Mouse (Mus musculus) hindbrain, embryonic 13.5 days (tissue): ENCODE data around the gene Asb16. TPM values are rescaled to one million over a fixed set of nuclear protein-coding genes. Genes with fewer than 3 reads are reported as not detected.

Experiments
- ATAC-seq: fragments of 200-750 bp; cut with Nextera tagmentation; 2 replicates; pipeline ENCODE4 v1.8.0; 2017; ENCODE audit warnings: moderate TSS enrichment; ENCODE audit not compliant: low FRiP score
- H3K27ac ChIP-seq: fragments of 300-500 bp; sonication (generic); 2 replicates; pipeline ENCODE4 v1.5.1; 2015; ENCODE audit warnings: inconsistent platforms, mild to moderate bottlenecking, moderate library complexity
- H3K27me3 ChIP-seq: fragments of 300-500 bp; sonication (generic); 2 replicates; pipeline ENCODE4 v1.6.1; 2015; ENCODE audit warnings: mild to moderate bottlenecking, inconsistent platforms
- H3K36me3 ChIP-seq: fragments of 300-500 bp; sonication (generic); 2 replicates; pipeline ENCODE4 v1.6.1; 2015; ENCODE audit warnings: mild to moderate bottlenecking, inconsistent platforms
- H3K4me1 ChIP-seq: fragments of 300-500 bp; sonication (generic); replicated peaks from 2 replicates; pipeline ENCODE4 v1.6.1; 2015; ENCODE audit warnings: inconsistent platforms
- H3K4me2 ChIP-seq: fragments of 300-500 bp; sonication (generic); 2 replicates; pipeline ENCODE4 v1.6.1; 2015; ENCODE audit warnings: inconsistent platforms, mild to moderate bottlenecking, moderate library complexity
- H3K4me3 ChIP-seq: fragments of 300-500 bp; sonication (generic); 2 replicates; pipeline ENCODE4 v1.5.1; 2015; ENCODE audit warnings: mild to moderate bottlenecking, inconsistent platforms
- H3K9ac ChIP-seq: fragments of 300-500 bp; sonication (generic); 2 replicates; pipeline ENCODE4 v1.6.1; 2015; ENCODE audit warnings: mild to moderate bottlenecking, inconsistent platforms
- H3K9me3 ChIP-seq: fragments of 300-500 bp; sonication (generic); 2 replicates; pipeline ENCODE4 v1.6.1; 2016; ENCODE audit warnings: inconsistent platforms
- WGBS: fragments of 180-500 bp; shearing (Covaris S2); methylation state at CpG from one replicate; pipeline ENCODE4 v1.1.7; 2015; 5-methylcytosine and 5-hydroxymethylcytosine counted together
- polyA plus RNA-seq: library from polyadenylated mRNA; unstranded; fragments of >200 nt; fragmentation: Nextera tagmentation; extraction: Ambion mirVana; gene quantifications from 2 replicates; pipeline ENCODE4 v1.2.1, GENCODE M21; 2015

Asb16 gene
- not detected in 2 replicates for polyA plus RNA-seq

DNA sequence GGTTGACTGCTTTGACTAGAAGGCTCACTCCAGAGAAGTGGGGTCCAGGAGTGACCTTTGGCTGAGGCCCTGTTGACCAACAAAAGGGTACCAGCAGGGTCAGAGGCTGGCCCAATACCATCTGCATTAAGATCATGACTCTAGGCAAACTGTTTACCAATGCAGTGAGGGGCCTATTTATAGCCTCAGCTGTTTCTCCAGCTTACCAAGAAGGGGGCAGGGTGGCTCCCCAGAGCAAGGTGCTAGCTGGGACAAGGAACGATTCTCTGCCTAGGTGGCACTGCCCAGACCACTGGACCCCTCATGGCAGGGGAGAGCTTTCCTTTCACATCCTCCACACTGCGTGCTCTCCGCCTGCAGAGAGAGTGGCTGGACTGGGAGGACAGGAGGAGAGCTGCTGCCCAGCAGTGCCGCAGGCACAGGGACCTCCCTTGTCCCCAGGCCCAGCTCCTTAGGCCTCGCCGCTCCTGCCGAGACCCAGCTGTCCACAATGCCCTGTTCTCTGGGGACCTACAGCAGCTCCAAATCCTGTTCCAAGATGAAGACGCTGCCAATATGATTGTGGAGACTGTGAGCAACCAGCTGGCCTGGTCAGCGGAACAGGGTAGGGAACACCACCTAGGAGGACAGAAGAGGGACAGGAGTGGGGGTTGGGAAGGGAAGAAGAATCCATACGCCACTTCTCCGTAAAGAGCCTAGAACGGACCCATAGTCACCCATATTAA is at the start of gene Asb16:
Gene Asb16, plus strand, starts transcription at position 224 of the 725 bp plus-strand sequence.
- no peaks in the 10 kb centered on the region for H3K9me3 ChIP-seq
- ATAC-seq = no peak
- no peaks in the 10 kb centered on the region for H3K36me3 ChIP-seq
- 0 out of 2 replicates have a peak within 1 kb of the TSS, but pooled peaks have one; percentile 9 for H3K9ac ChIP-seq
- 81% methylated on average over 12 of the region's 12 CpGs for WGBS
- no peak within 1 kb of the TSS for H3K4me3 ChIP-seq
- H3K27ac ChIP-seq = no peak within 1 kb of the TSS
- no peak within 1 kb of the TSS for H3K4me2 ChIP-seq
- no peaks in the 10 kb centered on the region for H3K27me3 ChIP-seq
- peaks cover 7% of the 10 kb centered on the region for H3K4me1 ChIP-seq

DNA sequence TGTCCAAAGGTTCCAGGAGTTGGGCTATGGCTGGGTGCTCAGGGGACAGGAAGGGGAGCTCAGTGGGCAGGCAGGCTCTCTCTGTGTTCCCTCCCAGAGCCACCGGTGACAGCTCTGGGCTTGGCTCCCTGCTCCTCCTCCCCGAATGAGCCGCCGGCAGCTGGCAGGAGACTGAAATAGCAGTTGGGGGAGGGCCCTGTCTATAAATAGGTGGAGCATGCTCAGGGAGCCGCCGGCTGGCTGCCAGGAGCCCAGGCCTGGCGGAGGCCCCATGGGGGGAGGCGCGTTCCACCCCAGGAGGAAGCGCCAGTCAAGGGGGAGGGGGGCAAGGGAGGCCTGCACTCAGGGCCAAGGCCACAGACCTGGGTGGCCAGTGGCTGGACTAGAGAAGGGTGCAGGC is 49.8 kb upstream of the Asb16 start:
- 1% methylated on average over 10 of the region's 10 CpGs for WGBS
- H3K27me3 ChIP-seq = no peaks in the 10 kb centered on the region
- H3K36me3 ChIP-seq = peaks cover 50% of the 10 kb centered on the region
- H3K4me3 ChIP-seq = peak overlapping the region; percentile 27
- H3K27ac ChIP-seq = peak overlapping the region; percentile 89
- peak; percentile 75 for ATAC-seq
- peaks cover 90% of the 10 kb centered on the region for H3K4me1 ChIP-seq
- no peaks in the 10 kb centered on the region for H3K9me3 ChIP-seq
- H3K9ac ChIP-seq = peak overlapping the region; percentile 67
- peak overlapping the region; percentile 53 for H3K4me2 ChIP-seq

DNA sequence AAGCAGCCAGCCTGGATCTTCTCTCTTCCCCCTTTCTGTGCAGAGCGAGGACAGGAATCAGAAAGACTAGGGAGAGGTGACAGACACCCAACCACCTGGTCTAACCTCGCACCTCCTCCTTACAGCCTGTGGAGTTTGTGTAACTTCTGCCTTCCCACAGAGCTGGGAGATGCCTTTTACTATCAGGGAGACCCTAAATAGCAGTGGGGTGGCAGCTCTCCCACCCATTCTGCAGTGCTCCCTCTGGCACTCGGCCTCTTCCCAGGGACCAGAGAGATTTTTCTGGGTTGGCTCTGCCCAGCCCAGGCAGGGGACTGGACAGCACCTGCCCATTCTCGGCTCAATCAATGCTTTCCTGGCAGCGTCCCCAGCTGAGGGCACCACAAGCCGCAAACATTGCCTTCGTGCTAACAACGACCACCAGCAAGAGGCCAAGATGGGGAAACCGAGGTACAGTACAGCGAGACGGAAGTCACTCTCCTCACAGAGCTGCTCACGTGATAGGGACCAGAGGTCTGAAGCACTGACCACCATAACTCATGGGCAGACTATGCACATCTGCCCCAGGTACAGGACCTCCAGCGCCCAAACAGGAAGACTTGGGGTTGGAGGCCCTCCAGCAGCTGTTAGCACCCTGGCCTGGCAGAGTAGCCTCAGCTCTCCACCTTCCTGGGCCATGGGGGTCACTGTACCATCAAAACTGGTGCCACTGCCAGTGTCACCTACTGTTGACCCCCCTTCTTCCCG is 49.1 kb upstream of the Asb16 start:
- ATAC-seq = no peak
- Histone ChIP-seq H3K36me3 (peaks cover 55% of the 10 kb centered on the region), H3K9ac (peak overlapping the region; percentile 67), H3K4me3 (no peak overlapping the region; the same call in 1 of the 2 replicates), H3K27me3 (no peaks in the 10 kb centered on the region), H3K4me2 (peak overlapping the region; percentile 53), H3K9me3 (no peaks in the 10 kb centered on the region), H3K4me1 (peaks cover 90% of the 10 kb centered on the region), H3K27ac (peak overlapping the region; percentile 89)
- WGBS = 69% methylated on average over 14 of the region's 14 CpGs

DNA sequence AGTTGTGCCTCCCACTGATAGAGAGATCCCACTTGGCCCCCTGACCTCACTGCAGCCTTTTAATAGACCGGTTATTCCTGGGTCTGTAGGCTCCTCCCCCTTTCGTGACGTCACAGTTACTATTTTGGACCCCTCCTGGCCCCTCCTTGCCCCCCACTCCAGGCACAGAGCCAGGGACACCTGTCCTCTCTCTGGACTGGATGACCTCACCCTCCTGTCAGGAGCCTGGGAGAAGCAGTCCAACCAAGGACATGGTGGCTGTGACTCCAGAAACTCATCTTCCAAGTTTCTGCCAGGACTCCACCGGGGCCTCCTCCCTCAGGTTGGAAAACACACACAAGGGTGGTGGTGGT is 48.6 kb upstream of the Asb16 start:
- Histone ChIP-seq H3K9ac (no peak overlapping the region; the same call in 1 of the 2 replicates), H3K4me1 (peaks cover 90% of the 10 kb centered on the region), H3K27ac (peak overlapping the region; percentile 89), H3K4me2 (no peak overlapping the region), H3K36me3 (peaks cover 55% of the 10 kb centered on the region), H3K9me3 (no peaks in the 10 kb centered on the region), H3K27me3 (no peaks in the 10 kb centered on the region), H3K4me3 (no peak overlapping the region)
- 75% methylated on average over 4 of the region's 4 CpGs for WGBS
- no peak for ATAC-seq

DNA sequence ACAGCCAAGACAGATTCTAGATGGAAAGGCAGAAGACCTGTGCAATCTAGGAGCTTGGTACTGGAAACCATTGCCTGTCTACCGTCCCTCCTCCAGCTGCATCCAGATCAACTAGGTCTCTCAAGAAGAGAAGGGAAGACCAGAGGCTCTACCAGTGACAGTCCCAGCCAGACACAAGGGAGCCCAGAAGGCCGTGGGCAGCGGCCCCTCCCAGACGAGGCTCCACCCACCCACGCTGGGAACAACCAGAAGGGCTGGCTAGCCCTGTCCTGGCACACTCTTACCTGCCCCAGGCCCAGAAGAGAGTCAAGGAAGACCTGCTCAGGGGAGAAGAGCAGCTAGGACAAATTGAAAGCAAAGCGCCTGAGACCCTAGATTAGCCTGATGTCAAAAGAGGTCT is 48.1 kb upstream of the Asb16 start:
- Histone ChIP-seq H3K4me1 (peaks cover 90% of the 10 kb centered on the region), H3K4me3 (no peak overlapping the region), H3K36me3 (peaks cover 55% of the 10 kb centered on the region), H3K9ac (0 out of 2 replicates have a peak overlapping the region, but pooled peaks have one; percentile 1), H3K27me3 (no peaks in the 10 kb centered on the region), H3K9me3 (no peaks in the 10 kb centered on the region), H3K27ac (peak overlapping the region; percentile 30; the same call in 1 of the 2 replicates), H3K4me2 (no peak overlapping the region)
- no peak for ATAC-seq
- 72% methylated on average over 6 of the region's 6 CpGs for WGBS

DNA sequence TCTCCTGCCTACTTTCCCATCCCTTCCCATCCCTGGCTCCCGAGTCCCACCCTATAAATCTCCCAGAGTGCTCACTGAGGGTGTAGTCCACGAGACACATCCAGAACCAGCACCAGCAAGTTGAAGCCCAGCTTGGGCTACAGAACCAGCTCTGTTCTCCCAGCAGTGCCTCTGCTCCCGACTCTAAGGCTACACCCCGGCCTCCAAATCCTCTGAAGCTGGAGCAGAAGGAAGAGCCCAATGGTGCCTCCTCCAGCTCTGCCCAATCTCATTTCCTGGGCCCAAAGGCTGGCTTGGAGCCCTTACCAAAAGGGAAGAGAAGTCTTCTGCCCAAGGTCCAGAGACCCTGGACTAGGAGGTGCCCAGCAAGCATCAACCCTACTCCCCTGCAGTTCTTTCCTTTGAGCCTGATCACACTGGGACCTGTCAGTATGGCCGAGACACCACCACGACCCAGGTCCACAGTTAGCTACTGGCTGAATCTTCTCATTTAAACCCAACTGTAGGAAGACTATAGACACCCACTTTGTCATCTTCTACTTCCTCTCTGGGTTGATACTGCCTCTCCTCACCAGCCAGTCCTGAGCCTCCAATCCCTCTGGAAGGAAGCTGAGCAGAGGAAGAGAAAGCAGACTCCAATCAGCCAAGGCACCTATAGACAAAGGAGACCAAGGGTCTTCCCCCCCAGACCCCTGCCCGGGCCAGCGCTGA is 47.1 kb upstream of the Asb16 start:
- Histone ChIP-seq H3K4me1 (peaks cover 90% of the 10 kb centered on the region), H3K4me2 (no peak overlapping the region), H3K27ac (no peak overlapping the region), H3K27me3 (no peaks in the 10 kb centered on the region), H3K9me3 (no peaks in the 10 kb centered on the region), H3K9ac (peak overlapping the region; percentile 5; the same call in 1 of the 2 replicates), H3K4me3 (no peak overlapping the region), H3K36me3 (peaks cover 55% of the 10 kb centered on the region)
- ATAC-seq = no peak
- WGBS = 83% methylated on average over 8 of the region's 8 CpGs

DNA sequence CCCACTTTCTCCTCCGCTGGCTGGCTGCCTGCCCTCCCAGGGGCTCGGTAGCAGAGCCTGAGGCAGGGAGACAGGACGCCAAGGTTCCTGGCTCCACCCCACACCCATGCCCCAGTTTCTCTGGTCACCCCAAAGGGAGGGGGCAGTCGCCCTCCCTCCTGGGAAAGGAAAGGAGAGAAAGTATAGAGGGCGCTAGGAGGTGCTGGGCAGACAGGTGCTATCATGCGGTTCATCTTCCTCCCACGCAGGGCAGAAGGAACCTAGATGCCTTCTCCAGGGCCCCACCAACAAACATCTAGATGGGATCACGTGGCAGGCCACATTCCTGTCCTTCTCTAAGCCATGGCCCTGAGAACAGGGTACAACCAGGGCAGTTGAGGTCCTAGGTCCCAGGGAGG is 46.6 kb upstream of the Asb16 start:
- Histone ChIP-seq H3K27ac (no peak overlapping the region), H3K4me2 (no peak overlapping the region), H3K9me3 (no peaks in the 10 kb centered on the region), H3K4me3 (no peak overlapping the region), H3K36me3 (peaks cover 54% of the 10 kb centered on the region), H3K27me3 (no peaks in the 10 kb centered on the region), H3K4me1 (peaks cover 90% of the 10 kb centered on the region), H3K9ac (peak overlapping the region; percentile 5; the same call in 1 of the 2 replicates)
- no peak for ATAC-seq
- 73% methylated on average over 8 of the region's 8 CpGs for WGBS

DNA sequence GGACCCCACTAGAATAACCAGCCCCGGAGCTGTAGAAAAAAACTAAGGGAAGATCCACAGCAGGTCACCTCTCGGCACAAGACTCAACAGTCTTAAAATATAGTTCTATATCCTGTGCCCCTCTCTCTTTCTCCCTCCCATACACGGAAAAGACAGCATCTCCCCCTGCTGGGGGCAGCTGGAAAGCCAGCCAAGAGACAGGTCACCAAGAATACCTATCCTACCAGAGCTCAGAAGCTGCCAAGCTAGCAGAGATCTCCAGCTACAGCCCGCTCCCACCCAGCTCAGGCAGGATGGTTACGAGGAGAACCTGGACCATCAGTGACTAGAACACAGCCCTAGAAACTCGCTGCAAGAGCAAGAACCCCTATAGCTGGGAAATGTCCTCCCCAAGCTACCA is 45.4 kb upstream of the Asb16 start:
- H3K4me1 ChIP-seq = peaks cover 90% of the 10 kb centered on the region
- ATAC-seq = no peak
- no peak overlapping the region for H3K27ac ChIP-seq
- H3K9ac ChIP-seq = no peak overlapping the region
- WGBS = 44% methylated on average over 6 of the region's 6 CpGs
- no peaks in the 10 kb centered on the region for H3K9me3 ChIP-seq
- no peak overlapping the region for H3K4me3 ChIP-seq
- no peaks in the 10 kb centered on the region for H3K27me3 ChIP-seq
- H3K4me2 ChIP-seq = no peak overlapping the region
- H3K36me3 ChIP-seq = peaks cover 44% of the 10 kb centered on the region

DNA sequence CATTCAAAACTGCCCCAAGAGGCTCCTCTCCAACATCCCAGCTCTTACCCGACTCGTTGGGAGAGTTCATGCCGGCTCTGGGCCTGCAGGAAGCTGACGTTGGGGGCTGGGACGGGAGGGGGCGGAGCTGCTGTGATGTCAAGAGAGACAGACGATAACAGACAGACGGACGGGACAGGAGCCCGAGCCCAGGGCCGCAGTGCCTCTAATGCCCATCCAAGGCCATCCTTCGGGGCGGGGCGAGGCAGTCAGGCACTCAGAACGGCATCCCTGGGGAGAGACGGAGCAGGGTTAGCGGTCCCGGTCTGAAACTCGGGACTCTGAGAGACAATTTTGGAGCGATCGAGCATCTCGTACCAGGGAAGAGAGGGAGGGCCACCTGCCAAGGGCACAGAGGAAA is 43.9 kb upstream of the Asb16 start:
- no peaks in the 10 kb centered on the region for H3K9me3 ChIP-seq
- ATAC-seq = no peak
- WGBS = 3% methylated on average over 22 of the region's 22 CpGs
- H3K9ac ChIP-seq = peak overlapping the region; percentile 63
- peaks cover 43% of the 10 kb centered on the region for H3K36me3 ChIP-seq
- peak overlapping the region; percentile 22 for H3K4me3 ChIP-seq
- H3K27me3 ChIP-seq = no peaks in the 10 kb centered on the region
- H3K4me1 ChIP-seq = peaks cover 88% of the 10 kb centered on the region
- no peak overlapping the region for H3K27ac ChIP-seq
- H3K4me2 ChIP-seq = peak overlapping the region; percentile 82

DNA sequence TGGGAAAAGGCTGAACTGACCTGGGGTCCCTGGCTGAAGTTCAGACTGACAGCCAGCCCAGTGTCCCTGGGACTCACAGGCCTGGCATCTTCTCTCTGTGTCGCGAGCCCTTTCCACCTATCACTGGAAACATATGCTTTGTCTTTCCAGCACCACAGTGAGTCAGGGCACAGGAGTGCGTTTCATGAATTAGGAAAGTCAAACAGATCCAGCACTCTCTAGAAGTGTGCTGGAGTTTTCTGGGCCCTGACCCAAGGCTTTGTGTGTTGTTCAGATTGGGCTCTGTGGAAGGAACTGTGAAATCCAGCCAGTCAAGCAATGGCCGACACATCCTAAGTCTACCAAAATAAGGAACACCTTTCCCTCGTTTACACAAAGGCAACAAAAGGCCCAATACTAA is 43.3 kb upstream of the Asb16 start:
- no peaks in the 10 kb centered on the region for H3K9me3 ChIP-seq
- H3K27me3 ChIP-seq = no peaks in the 10 kb centered on the region
- peaks cover 83% of the 10 kb centered on the region for H3K4me1 ChIP-seq
- H3K36me3 ChIP-seq = peaks cover 38% of the 10 kb centered on the region
- H3K4me2 ChIP-seq = peak overlapping the region; percentile 82
- no peak overlapping the region for H3K27ac ChIP-seq
- H3K9ac ChIP-seq = peak overlapping the region; percentile 63
- 67% methylated on average over 5 of the region's 5 CpGs for WGBS
- no peak for ATAC-seq
- H3K4me3 ChIP-seq = peak overlapping the region; percentile 22; the same call in 1 of the 2 replicates

DNA sequence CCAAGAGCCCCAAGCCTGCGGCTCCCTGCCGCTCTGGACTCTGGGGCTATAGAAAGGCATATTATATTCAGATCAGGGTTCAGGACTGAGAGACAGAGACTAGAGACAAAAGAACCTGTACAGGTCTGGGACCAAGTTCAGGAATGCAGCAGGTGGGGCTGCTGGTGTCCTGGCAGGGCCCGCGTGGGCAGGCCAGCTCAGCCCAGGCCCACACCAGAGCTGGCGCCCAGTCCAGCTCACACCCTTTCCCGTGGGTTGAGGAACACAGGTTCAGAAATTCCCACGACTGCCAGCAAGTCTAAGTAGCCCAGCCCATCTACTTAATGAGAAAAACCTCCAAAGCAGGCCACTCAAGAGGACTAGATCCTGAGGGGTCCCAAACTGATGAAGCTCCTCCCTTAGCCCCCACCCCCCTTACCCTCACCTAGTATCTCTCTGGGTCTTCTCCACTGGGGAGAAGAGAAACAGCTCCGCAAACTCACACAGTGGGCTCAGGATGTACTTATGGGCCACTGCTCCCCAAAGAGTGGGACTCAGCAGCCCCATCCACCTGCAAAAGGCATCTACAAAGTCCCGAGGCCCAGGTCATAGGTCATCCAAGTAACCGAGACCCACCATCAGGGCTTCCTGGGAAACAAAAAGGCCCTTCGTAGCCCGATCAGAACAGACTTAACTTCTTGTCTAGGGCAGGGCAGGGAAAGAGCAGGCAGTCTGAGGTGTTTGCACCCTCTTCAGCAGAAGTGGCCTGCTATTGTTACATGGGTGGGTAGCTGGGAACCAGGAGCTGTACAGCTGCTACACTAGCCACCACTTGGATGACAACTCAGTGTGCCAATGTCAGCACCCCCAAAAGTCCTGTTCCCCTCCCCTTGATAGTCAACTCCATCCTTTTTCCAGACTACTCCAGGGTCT is 42.2 kb upstream of the Asb16 start:
- no peaks in the 10 kb centered on the region for H3K9me3 ChIP-seq
- WGBS = 56% methylated on average over 12 of the region's 12 CpGs
- peaks cover 28% of the 10 kb centered on the region for H3K36me3 ChIP-seq
- peak overlapping the region; percentile 96; the same call in 1 of the 2 replicates for H3K27ac ChIP-seq
- peak overlapping the region; percentile 78 for H3K4me3 ChIP-seq
- ATAC-seq = no peak
- peak overlapping the region; percentile 93 for H3K9ac ChIP-seq
- peak overlapping the region; percentile 82 for H3K4me2 ChIP-seq
- H3K4me1 ChIP-seq = peaks cover 82% of the 10 kb centered on the region
- H3K27me3 ChIP-seq = no peaks in the 10 kb centered on the region
